Comparison of ENCODE assay signal across 13 mouse cellular contexts in genomic region chr2:3908192-3908591, GRCm38 (mm10).
A peak's percentile ranks its signal among the peaks of the same experiment; 100 is the strongest.
DNase-seq lines count a peak whose midpoint lies in the region; ATAC-seq and TF ChIP-seq lines count a peak whose summit lies in the region.
"Had no signal": no experiment of that assay in that cellular context is flagged by ENCODE, and none has a peak within 500 bp of the region (broad histone marks: within the 10 kb centered on the region; RNA-seq: fewer than 3 reads in every experiment).

No protein-coding gene starts in this region.

- no peak overlapping the region for H3K4me2 ChIP-seq in forebrain, embryonic 15.5 days (replicated peaks)
- no peak overlapping the region for H3K4me2 ChIP-seq in forebrain, embryonic 11.5 days (ENCODE audit: low read depth, low read length, severe bottlenecking)
- H3K4me2 ChIP-seq: embryonic facial prominence, embryonic 15.5 days had no signal

- TF ChIP-seq CTCF in brain, embryonic 14.5 days (IDR thresholded peaks at IDR 0.05; ENCODE audit: borderline replicate concordance, extremely low read depth, insufficient read depth, insufficient read length): no peak

- no peaks in the 10 kb centered on the region for H3K27me3 ChIP-seq in forebrain, embryonic 15.5 days
- no peaks in the 10 kb centered on the region for H3K27me3 ChIP-seq in forebrain, embryonic 11.5 days (ENCODE audit: control insufficient read depth, insufficient read depth, low read length)
- H3K27me3 ChIP-seq: embryonic facial prominence, embryonic 15.5 days had no signal

- H3K9me3 ChIP-seq in forebrain, embryonic 15.5 days: no peaks in the 10 kb centered on the region
- H3K9me3 ChIP-seq in forebrain, embryonic 11.5 days (ENCODE audit: control insufficient read depth, low read length): no peaks in the 10 kb centered on the region
- H3K9me3 ChIP-seq: embryonic facial prominence, embryonic 15.5 days had no signal

- no peak overlapping the region for H3K4me3 ChIP-seq in forebrain, embryonic 15.5 days
- H3K4me3 ChIP-seq in forebrain, embryonic 11.5 days (ENCODE audit: low read depth, low read length): no peak overlapping the region
- H3K4me3 ChIP-seq: embryonic facial prominence, embryonic 15.5 days had no signal

- TF ChIP-seq POLR2A in brain, embryonic 14.5 days (IDR thresholded peaks at IDR 0.05; ENCODE audit: borderline replicate concordance, extremely low read depth, insufficient read depth, insufficient read length, poor library complexity, severe bottlenecking): no peak

- H3K9ac ChIP-seq in forebrain, embryonic 15.5 days (replicated peaks): no peak overlapping the region
- H3K9ac ChIP-seq in forebrain, embryonic 11.5 days (ENCODE audit: low read length): no peak overlapping the region
- H3K9ac ChIP-seq: embryonic facial prominence, embryonic 15.5 days had no signal

- no peak for DNase-seq in forebrain, embryonic 11.5 days (ENCODE audit: low spot score)
- DNase-seq in adrenal gland, adult 8-10 months: peak; percentile 38
- DNase-seq in brain, embryonic 14.5 days (ENCODE audit: low read depth): peak; percentile 79
- peak; percentile 80 to 90 for DNase-seq in cerebellum, postnatal 25 days
- DNase-seq in urinary bladder, postnatal 14 days (ENCODE audit: low spot score): no peak
- DNase-seq: heart, postnatal 36 days; lung, adult 18-20 months; right cerebral cortex, postnatal 4 days; thymus, postnatal 36 days had no signal

- H3K27ac ChIP-seq in forebrain, embryonic 15.5 days (replicated peaks): peak overlapping the region; percentile 28
- no peak overlapping the region for H3K27ac ChIP-seq in forebrain, embryonic 11.5 days (ENCODE audit: low read depth, low read length)
- H3K27ac ChIP-seq: embryonic facial prominence, embryonic 15.5 days had no signal

- 57% methylated on average over 3 of the region's 3 CpGs for WGBS in forebrain, embryonic 15.5 days
- 96% methylated on average over 3 of the region's 3 CpGs for WGBS in forebrain, embryonic 11.5 days

- H3K36me3 ChIP-seq in forebrain, embryonic 15.5 days: no peaks in the 10 kb centered on the region
- no peaks in the 10 kb centered on the region for H3K36me3 ChIP-seq in forebrain, embryonic 11.5 days (ENCODE audit: control insufficient read depth, insufficient read depth, low read length)
- H3K36me3 ChIP-seq: embryonic facial prominence, embryonic 15.5 days had no signal

- ATAC-seq in forebrain, embryonic 15.5 days (replicated peaks): peak; percentile 46; the same call in 1 of the 2 replicates
- no peak for ATAC-seq in forebrain, embryonic 11.5 days (replicated peaks; ENCODE audit: low FRiP score)
- no peak for ATAC-seq in erythroid progenitor cell, adult 5-6 weeks (replicated peaks; ENCODE audit: low FRiP score, poor library complexity, severe bottlenecking)
- ATAC-seq in CD4-positive, CD25-positive, alpha-beta regulatory T cell, adult 4 months: no peak

- H3K4me1 ChIP-seq in forebrain, embryonic 15.5 days: peaks cover 11% of the 10 kb centered on the region
- H3K4me1 ChIP-seq in forebrain, embryonic 11.5 days (replicated peaks; ENCODE audit: control insufficient read depth, insufficient read depth, low read length): no peaks in the 10 kb centered on the region

Comparison
In these comparisons a context has a peak if more than half of its experiments do, and no peak if none do; other contexts are left out.
1. DNase-seq: peak in adrenal gland, adult 8-10 months (single experiment), brain, embryonic 14.5 days (single experiment) and cerebellum, postnatal 25 days (2 of 2); none in forebrain, embryonic 11.5 days (single experiment) and urinary bladder, postnatal 14 days (single experiment).